Mouse (Mus musculus): ENCODE measurements around the gene Rptor. TPM values are rescaled to one million over a fixed set of nuclear protein-coding genes. Genes with fewer than 3 reads are reported as not detected.
A peak's percentile ranks its signal among the peaks of the same experiment; 100 is the strongest.

Rptor gene
- polyA plus RNA-seq, 1 experiment = 43.6 TPM

DNA sequence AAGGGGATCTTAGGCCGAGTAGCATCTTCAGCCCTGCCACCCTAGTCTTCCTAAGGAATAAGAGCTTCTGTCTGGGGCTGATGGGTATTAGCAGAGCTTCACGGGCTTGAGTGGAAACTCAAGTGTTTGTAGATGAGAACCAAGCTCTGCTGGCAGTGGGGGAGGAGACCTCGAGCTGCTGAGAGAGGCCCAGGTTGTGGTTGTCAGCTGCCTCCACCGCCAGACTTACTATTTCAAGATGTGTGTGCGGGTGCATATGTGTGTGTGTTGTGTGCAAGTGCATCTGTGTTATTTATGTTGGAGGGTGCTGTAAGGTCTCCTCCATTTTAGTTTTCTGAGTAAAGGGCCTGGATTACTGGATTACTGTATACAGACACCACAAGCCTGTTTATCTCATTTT, 15.6 kb upstream of the Rptor start:
- no peak for DNase-seq
- 75% methylated on average over 5 of the region's 5 CpGs for WGBS
- Histone ChIP-seq H3K27me3 (ENCODE audit: control insufficient read depth, insufficient read depth, low read length) (no peaks in the 10 kb centered on the region), H3K27ac (ENCODE audit: insufficient read depth, low read length) (no peak overlapping the region), H3K4me3 (replicated peaks; ENCODE audit: insufficient read depth, low read depth, low read length) (no peak overlapping the region), H3K4me1 (ENCODE audit: control insufficient read depth, insufficient read depth, low read length) (peaks cover 14% of the 10 kb centered on the region; the same call in 1 of the 2 replicates)
- TF ChIP-seq CTCF (IDR thresholded peaks at IDR 0.05; ENCODE audit: borderline replicate concordance, insufficient read depth, low read depth, low read length) (no peak), POLR2A (IDR thresholded peaks at IDR 0.05; ENCODE audit: borderline replicate concordance, insufficient read depth, low read length) (no peak)

DNA sequence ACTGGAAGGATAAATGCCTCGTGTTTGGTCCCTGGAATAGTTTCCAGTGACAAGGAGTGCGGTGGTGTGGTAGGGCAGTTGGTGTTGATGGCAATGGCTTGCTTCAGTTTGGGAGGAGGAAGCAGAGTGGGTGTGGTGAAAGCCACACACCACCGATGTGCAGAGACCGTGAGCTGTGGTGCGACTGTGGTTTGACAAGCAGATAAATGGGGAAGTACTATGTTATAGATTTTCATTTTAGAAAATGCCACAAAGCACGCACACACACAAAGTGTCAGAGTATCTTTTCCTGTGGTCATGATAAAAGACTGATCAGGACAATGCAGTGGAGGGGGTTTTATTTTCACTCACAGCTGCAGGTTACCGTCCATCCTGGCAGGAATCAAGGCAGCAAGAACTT, 13.5 kb upstream of the Rptor start:
- 88% methylated on average over 7 of the region's 7 CpGs for WGBS
- TF ChIP-seq CTCF (IDR thresholded peaks at IDR 0.05; ENCODE audit: borderline replicate concordance, insufficient read depth, low read depth, low read length) (no peak), POLR2A (IDR thresholded peaks at IDR 0.05; ENCODE audit: borderline replicate concordance, insufficient read depth, low read length) (no peak)
- DNase-seq = no peak
- no peaks in the 10 kb centered on the region for H3K27me3 ChIP-seq (ENCODE audit: control insufficient read depth, insufficient read depth, low read length)
- H3K4me1 ChIP-seq (ENCODE audit: control insufficient read depth, insufficient read depth, low read length) = peaks cover 14% of the 10 kb centered on the region; the same call in 1 of the 2 replicates
- no peak overlapping the region for H3K27ac ChIP-seq (ENCODE audit: insufficient read depth, low read length)
- no peak overlapping the region for H3K4me3 ChIP-seq (replicated peaks; ENCODE audit: insufficient read depth, low read depth, low read length)

GRCm38 (mm10) chr11:119593966-119594365, 8.7 kb upstream of the Rptor start:
- H3K27me3 ChIP-seq (ENCODE audit: control insufficient read depth, insufficient read depth, low read length) = no peaks in the 10 kb centered on the region
- no peaks in the 10 kb centered on the region for H3K4me1 ChIP-seq (ENCODE audit: control insufficient read depth, insufficient read depth, low read length)
- DNase-seq = no peak
- H3K4me3 ChIP-seq (replicated peaks; ENCODE audit: insufficient read depth, low read depth, low read length) = no peak overlapping the region
- TF ChIP-seq POLR2A (IDR thresholded peaks at IDR 0.05; ENCODE audit: borderline replicate concordance, insufficient read depth, low read length) = no peak
- no peak for TF ChIP-seq CTCF (IDR thresholded peaks at IDR 0.05; ENCODE audit: borderline replicate concordance, insufficient read depth, low read depth, low read length)
- H3K27ac ChIP-seq (ENCODE audit: insufficient read depth, low read length) = no peak overlapping the region
- 50% methylated on average over 3 of the region's 3 CpGs for WGBS

DNA sequence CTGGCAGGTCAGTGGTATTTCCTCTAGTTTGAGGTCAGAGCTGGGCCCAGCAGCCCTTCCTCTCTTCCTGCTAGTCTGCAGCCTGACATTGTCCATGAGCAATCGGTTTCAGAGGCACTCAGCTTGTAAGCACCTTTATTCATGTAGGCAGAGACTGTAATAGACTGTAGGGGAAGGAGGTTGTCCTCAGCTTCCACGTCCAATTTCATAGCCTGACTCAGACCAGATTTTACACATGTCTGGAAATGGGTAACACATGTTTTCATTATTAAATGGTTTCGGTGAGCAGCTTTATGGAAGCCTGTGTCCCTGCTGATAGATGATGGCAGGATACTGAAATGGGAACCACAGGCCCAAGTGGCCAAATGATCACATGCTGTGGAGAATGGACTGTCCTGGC, 3.8 kb upstream of the Rptor start:
- Histone ChIP-seq H3K4me3 (replicated peaks; ENCODE audit: insufficient read depth, low read depth, low read length) (no peak overlapping the region), H3K27ac (ENCODE audit: insufficient read depth, low read length) (no peak overlapping the region), H3K4me1 (ENCODE audit: control insufficient read depth, insufficient read depth, low read length) (no peaks in the 10 kb centered on the region), H3K27me3 (ENCODE audit: control insufficient read depth, insufficient read depth, low read length) (no peaks in the 10 kb centered on the region)
- no peak for DNase-seq
- TF ChIP-seq POLR2A (IDR thresholded peaks at IDR 0.05; ENCODE audit: borderline replicate concordance, insufficient read depth, low read length) (no peak), CTCF (IDR thresholded peaks at IDR 0.05; ENCODE audit: borderline replicate concordance, insufficient read depth, low read depth, low read length) (no peak)
- WGBS = 43% methylated on average over 3 of the region's 3 CpGs

DNA sequence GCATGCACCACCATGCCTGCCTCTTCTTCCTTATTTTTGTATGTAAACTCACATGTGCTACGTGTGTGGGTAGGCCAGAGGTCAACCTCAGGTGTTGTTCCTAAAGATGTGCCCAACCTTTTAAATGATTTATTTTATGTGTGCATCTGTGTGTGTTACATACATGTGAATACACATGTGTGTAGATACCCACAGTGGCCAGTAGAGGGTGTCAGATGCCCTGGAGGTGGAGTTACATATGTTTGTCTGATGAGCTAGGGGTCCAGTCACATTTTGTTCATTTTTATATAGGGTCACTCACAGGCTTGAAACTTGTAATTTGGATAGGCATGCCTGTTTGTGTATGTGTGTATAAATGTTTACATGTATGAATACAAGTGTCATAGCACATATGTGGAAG, 2.4 kb upstream of the Rptor start:
- 80% methylated on average over 1 of the region's 1 CpGs for WGBS

GRCm38 (mm10) chr11:119602177-119602700, 466 bp upstream of the Rptor start:
- Histone ChIP-seq H3K4me1 (ENCODE audit: control insufficient read depth, insufficient read depth, low read length) (peaks cover 7% of the 10 kb centered on the region; the same call in 1 of the 2 replicates), H3K4me3 (replicated peaks; ENCODE audit: insufficient read depth, low read depth, low read length) (peak overlapping the region; percentile 60), H3K27me3 (ENCODE audit: control insufficient read depth, insufficient read depth, low read length) (no peaks in the 10 kb centered on the region), H3K27ac (ENCODE audit: insufficient read depth, low read length) (no peak overlapping the region)
- no peak for TF ChIP-seq CTCF (IDR thresholded peaks at IDR 0.05; ENCODE audit: borderline replicate concordance, insufficient read depth, low read depth, low read length)
- 28% methylated on average over 10 of the region's 10 CpGs for WGBS
- DNase-seq = peak in 1 of 2 experiments; percentile 28

More for the DNA sequence above, 2.4 kb upstream of the Rptor start:
- no peaks in the 10 kb centered on the region for H3K27me3 ChIP-seq (ENCODE audit: control insufficient read depth, insufficient read depth, low read length)
- TF ChIP-seq POLR2A (IDR thresholded peaks at IDR 0.05; ENCODE audit: borderline replicate concordance, insufficient read depth, low read length) (no peak), CTCF (IDR thresholded peaks at IDR 0.05; ENCODE audit: borderline replicate concordance, insufficient read depth, low read depth, low read length) (no peak)
- peaks cover 3% of the 10 kb centered on the region; the same call in 1 of the 2 replicates for H3K4me1 ChIP-seq (ENCODE audit: control insufficient read depth, insufficient read depth, low read length)
- no peak for DNase-seq
- H3K27ac ChIP-seq (ENCODE audit: insufficient read depth, low read length) = no peak overlapping the region
- H3K4me3 ChIP-seq (replicated peaks; ENCODE audit: insufficient read depth, low read depth, low read length) = no peak overlapping the region

- peak in 1 of 2 experiments; percentile 26 for DNase-seq
- WGBS = under 1% methylated on average over 30 of the region's 30 CpGs
These were observed 811 bp downstream of the Rptor start for GRCm38 (mm10) chr11:119603527-119603905.

DNA sequence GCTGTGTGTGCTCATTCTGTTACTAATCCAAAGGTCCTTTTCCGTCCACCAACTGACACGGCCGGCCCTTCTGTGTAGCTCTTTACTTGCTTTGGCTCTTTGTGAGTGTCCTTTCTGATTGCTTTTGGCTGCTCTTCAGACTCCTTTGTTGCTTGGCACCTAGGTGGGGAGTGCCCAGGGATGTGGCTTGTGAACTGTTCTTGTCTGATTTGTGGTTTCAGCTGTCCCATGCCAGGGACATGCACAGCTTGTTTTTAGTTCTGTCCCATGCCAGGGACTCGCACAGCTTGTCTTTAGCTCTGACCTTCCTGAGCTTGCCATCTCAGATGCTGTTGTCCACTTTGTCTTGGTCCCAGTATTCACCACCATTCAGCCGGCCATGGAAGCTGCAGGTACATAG, 4.8 kb downstream of the Rptor start:
- H3K27me3 ChIP-seq (ENCODE audit: control insufficient read depth, insufficient read depth, low read length) = no peaks in the 10 kb centered on the region
- H3K4me1 ChIP-seq (ENCODE audit: control insufficient read depth, insufficient read depth, low read length) = peaks cover 26% of the 10 kb centered on the region
- TF ChIP-seq CTCF (IDR thresholded peaks at IDR 0.05; ENCODE audit: borderline replicate concordance, insufficient read depth, low read depth, low read length) (no peak), POLR2A (IDR thresholded peaks at IDR 0.05; ENCODE audit: borderline replicate concordance, insufficient read depth, low read length) (no peak)
- no peak overlapping the region for H3K27ac ChIP-seq (ENCODE audit: insufficient read depth, low read length)
- no peak overlapping the region for H3K4me3 ChIP-seq (replicated peaks; ENCODE audit: insufficient read depth, low read depth, low read length)
- DNase-seq = no peak
- WGBS = 22% methylated on average over 5 of the region's 5 CpGs

More at GRCm38 (mm10) chr11:119603527-119603905, 811 bp downstream of the Rptor start:
- H3K27me3 ChIP-seq (ENCODE audit: control insufficient read depth, insufficient read depth, low read length) = no peaks in the 10 kb centered on the region
- no peak for TF ChIP-seq CTCF (IDR thresholded peaks at IDR 0.05; ENCODE audit: borderline replicate concordance, insufficient read depth, low read depth, low read length)
- TF ChIP-seq POLR2A (IDR thresholded peaks at IDR 0.05; ENCODE audit: borderline replicate concordance, insufficient read depth, low read length) = no peak
- peak overlapping the region; percentile 60 for H3K4me3 ChIP-seq (replicated peaks; ENCODE audit: insufficient read depth, low read depth, low read length)
- peaks cover 15% of the 10 kb centered on the region; the same call in 1 of the 2 replicates for H3K4me1 ChIP-seq (ENCODE audit: control insufficient read depth, insufficient read depth, low read length)
- H3K27ac ChIP-seq (ENCODE audit: insufficient read depth, low read length) = peak overlapping the region; percentile 30; the same call in 1 of the 2 replicates
